Mouse (Mus musculus) frontal cortex, postnatal 14 days (tissue): ENCODE measurements around the gene Vmn1r203.
"Not testable (repeated sequence)": the region's sequence is repeated elsewhere in the genome, so short reads cannot be mapped to it uniquely, and the experiment has no call there.

Experiments
- DNase-seq, 2 experiments: peaks; one replicate each; pipeline ENCODE4 v3.0.0; 2022; ENCODE audit warnings: low spot score in 2 of 2

Vmn1r203 gene

GRCm38 (mm10) chr13:22517814-22518213, at the start of gene Vmn1r203:
Gene Vmn1r203 (plus strand): TSS chr13:22518114.
- DNase-seq = no peak

- DNase-seq = no peak
Measured at GRCm38 (mm10) chr13:22471623-22472022, 46.3 kb upstream of the Vmn1r203 start, which contains the start of gene Vmn1r201. Gene Vmn1r201 (plus strand): TSS chr13:22471923.

- DNase-seq = no peak
Measured at GRCm38 (mm10) chr13:22502431-22502830, 15.5 kb upstream of the Vmn1r203 start.

GRCm38 (mm10) chr13:22505281-22505680, 12.6 kb upstream of the Vmn1r203 start, which contains the start of gene Vmn1r202:
Gene Vmn1r202 (minus strand): TSS chr13:22505381.
- DNase-seq = no peak

GRCm38 (mm10) chr13:22552898-22553297, 35.0 kb downstream of the Vmn1r203 start, which contains the start of gene Vmn1r204:
Gene Vmn1r204 (plus strand): TSS chr13:22553198.
- DNase-seq = not testable (repeated sequence)

- not testable (repeated sequence) for DNase-seq
Measured at GRCm38 (mm10) chr13:22574911-22575310, 57.0 kb downstream of the Vmn1r203 start.
